Mouse (Mus musculus) stomach, postnatal 0 days (tissue): ENCODE results near the gene Mdga2. TPM values are rescaled to one million over a fixed set of nuclear protein-coding genes. Genes with fewer than 3 reads are reported as not detected.

Experiments
- ATAC-seq: fragments of 200-750 bp; cut with Nextera tagmentation; 2 replicates; pipeline ENCODE4 v1.8.0; 2017; ENCODE audit not compliant: low FRiP score, low TSS enrichment
- DNase-seq: peaks from one replicate; pipeline ENCODE4 v3.0.0-alpha.2; 2016; ENCODE audit warnings: low spot score
- H3K27ac ChIP-seq: fragments of 300-500 bp; sonication (generic); replicated peaks from 2 replicates; pipeline ENCODE4 v1.5.1; 2014; ENCODE audit warnings: mild to moderate bottlenecking, control low read depth
- H3K27me3 ChIP-seq: fragments of 300-500 bp; sonication (generic); 2 replicates; pipeline ENCODE4 v1.6.1; 2014; ENCODE audit warnings: low read length; ENCODE audit not compliant: control insufficient read depth, insufficient read depth
- H3K36me3 ChIP-seq: fragments of 300-500 bp; sonication (generic); 2 replicates; pipeline ENCODE4 v1.6.1; 2014; ENCODE audit warnings: low read length, mixed read lengths; ENCODE audit not compliant: control insufficient read depth, insufficient read depth
- H3K4me1 ChIP-seq: fragments of 300-500 bp; sonication (generic); replicated peaks from 2 replicates; pipeline ENCODE4 v1.6.1; 2014; ENCODE audit warnings: antibody characterized with exemption; ENCODE audit not compliant: control insufficient read depth, insufficient read depth
- H3K4me2 ChIP-seq: fragments of 300-500 bp; sonication (generic); replicated peaks from 2 replicates; pipeline ENCODE4 v1.6.1; 2014; ENCODE audit warnings: low read depth, mild to moderate bottlenecking, control low read depth, moderate library complexity
- H3K4me3 ChIP-seq: fragments of 300-500 bp; sonication (generic); 2 replicates; pipeline ENCODE4 v1.5.1; 2014; ENCODE audit warnings: low read depth, low read length, control low read depth
- H3K9ac ChIP-seq: fragments of 300-500 bp; sonication (generic); 2 replicates; pipeline ENCODE4 v1.6.1; 2014; ENCODE audit warnings: mild to moderate bottlenecking, low read length, control low read depth, mixed read lengths
- H3K9me3 ChIP-seq: fragments of 300-500 bp; sonication (generic); 2 replicates; pipeline ENCODE4 v1.6.1; 2016; ENCODE audit warnings: low read length; ENCODE audit not compliant: control insufficient read depth
- CTCF ChIP-seq: IDR thresholded peaks from 2 replicates; pipeline ENCODE4 v1.5.1; 2016; ENCODE audit warnings: antibody characterized with exemption, low read depth, mild to moderate bottlenecking, moderate library complexity
- EP300 ChIP-seq: optimal IDR thresholded peaks from 2 replicates; pipeline ENCODE3; 2016; ENCODE audit warnings: antibody characterized with exemption
- WGBS: fragments of 180-500 bp; shearing (Covaris S2); extraction: QIAGEN DNeasy Blood & Tissue Kit; methylation state at CpG from one replicate; pipeline ENCODE4 v1.1.7; 2014; 5-methylcytosine and 5-hydroxymethylcytosine counted together
- polyA plus RNA-seq: library from polyadenylated mRNA; unstranded; fragments of >200 nt; fragmentation: Nextera tagmentation; extraction: Ambion mirVana; gene quantifications from 2 replicates; pipeline ENCODE4 v1.2.1, GENCODE M21; 2015

Mdga2 gene
- polyA plus RNA-seq, 1 experiment from 2014 or later, result 0.45 TPM

DNA sequence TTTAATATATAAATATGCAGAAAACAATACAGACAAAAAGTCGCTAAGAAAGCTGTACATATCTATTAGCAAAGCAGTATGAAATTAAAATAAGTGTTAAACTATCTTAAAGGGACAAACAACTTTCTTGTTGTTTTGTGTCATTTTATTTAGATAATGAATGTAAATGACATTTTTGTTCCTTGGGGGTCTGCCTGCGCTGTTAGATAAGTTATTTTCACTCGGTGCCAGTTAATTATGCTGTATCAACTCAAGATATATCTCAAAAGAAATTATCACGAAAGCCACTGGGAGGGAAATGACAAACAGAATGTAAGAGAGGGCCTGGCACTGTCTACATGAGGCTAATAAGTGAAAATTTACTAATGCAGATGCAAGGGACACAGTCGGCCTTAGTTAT lies 306.6 kb downstream of the Mdga2 start:
- Histone ChIP-seq H3K36me3 (no peaks in the 10 kb centered on the region), H3K9me3 (no peaks in the 10 kb centered on the region), H3K9ac (no peak overlapping the region), H3K27ac (no peak overlapping the region), H3K4me3 (no peak overlapping the region), H3K4me2 (no peak overlapping the region), H3K4me1 (no peaks in the 10 kb centered on the region), H3K27me3 (no peaks in the 10 kb centered on the region)
- DNase-seq (no peak), ATAC-seq (no peak)
- WGBS, result 84% methylated on average over 5 of the region's 5 CpGs
- no peak for TF ChIP-seq EP300
- no peak for TF ChIP-seq CTCF

- no peak for TF ChIP-seq EP300
- TF ChIP-seq CTCF, result no peak
- Histone ChIP-seq H3K27ac (no peak overlapping the region), H3K4me3 (no peak overlapping the region), H3K4me1 (no peaks in the 10 kb centered on the region), H3K4me2 (no peak overlapping the region), H3K9ac (no peak overlapping the region), H3K9me3 (no peaks in the 10 kb centered on the region), H3K27me3 (no peaks in the 10 kb centered on the region), H3K36me3 (no peaks in the 10 kb centered on the region)
- 66% methylated on average over 4 of the region's 4 CpGs for WGBS
- ATAC-seq (no peak), DNase-seq (no peak)
These were observed 323.0 kb downstream of the Mdga2 start for GRCm38 (mm10) chr12:66899366-66899765.

DNA sequence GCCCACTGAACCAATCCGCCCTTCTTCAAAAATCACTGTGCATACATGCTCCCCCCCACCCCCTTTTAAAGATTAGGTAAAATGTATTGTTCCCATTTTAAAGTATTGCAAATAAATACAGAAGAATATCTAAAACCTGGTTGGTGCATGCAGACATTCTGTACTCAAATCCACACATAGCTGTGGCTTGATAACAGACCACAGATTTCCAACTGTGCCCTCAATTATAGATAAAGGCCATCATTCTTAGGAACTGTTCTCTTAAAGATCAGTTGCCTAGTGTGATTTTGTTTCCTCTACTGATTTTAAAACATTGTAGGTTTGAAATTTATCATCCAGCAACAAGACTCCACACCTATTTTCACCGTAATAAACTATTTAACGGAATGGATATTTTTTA lies 325.6 kb downstream of the Mdga2 start:
- no peak overlapping the region for H3K4me3 ChIP-seq
- TF ChIP-seq EP300 (no peak), CTCF (no peak)
- 88% methylated on average over 3 of the region's 3 CpGs for WGBS
- no peak for DNase-seq
- no peaks in the 10 kb centered on the region for H3K4me1 ChIP-seq
- no peak for ATAC-seq
- H3K4me2 ChIP-seq, result no peak overlapping the region
- H3K36me3 ChIP-seq, result no peaks in the 10 kb centered on the region
- H3K27ac ChIP-seq, result no peak overlapping the region
- H3K27me3 ChIP-seq, result no peaks in the 10 kb centered on the region
- no peak overlapping the region for H3K9ac ChIP-seq
- no peaks in the 10 kb centered on the region for H3K9me3 ChIP-seq

DNA sequence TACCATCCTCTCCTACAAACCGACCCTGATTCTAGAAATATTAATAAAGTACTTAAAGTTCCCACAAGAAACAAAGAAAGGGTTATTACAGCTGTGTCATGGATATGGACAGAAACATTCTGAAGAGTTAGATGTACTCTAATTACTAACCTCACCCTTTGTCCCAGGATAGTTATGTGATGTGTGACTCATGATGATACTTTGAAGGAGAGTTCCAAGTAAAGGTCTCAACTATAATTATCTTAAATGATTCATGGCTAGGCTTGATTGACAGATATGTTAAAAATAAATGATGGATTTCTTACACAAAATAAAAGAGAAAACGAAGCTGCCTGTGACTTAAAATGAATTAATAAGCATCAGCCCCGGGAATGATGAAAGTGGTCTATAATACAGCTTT lies 332.1 kb downstream of the Mdga2 start:
- Histone ChIP-seq H3K9ac (no peak overlapping the region), H3K4me1 (no peaks in the 10 kb centered on the region), H3K4me3 (no peak overlapping the region), H3K27ac (no peak overlapping the region), H3K4me2 (no peak overlapping the region), H3K27me3 (no peaks in the 10 kb centered on the region), H3K9me3 (no peaks in the 10 kb centered on the region), H3K36me3 (no peaks in the 10 kb centered on the region)
- no peak for DNase-seq
- no peak for ATAC-seq
- 77% methylated on average over 3 of the region's 3 CpGs for WGBS
- TF ChIP-seq CTCF, result no peak
- TF ChIP-seq EP300, result no peak

DNA sequence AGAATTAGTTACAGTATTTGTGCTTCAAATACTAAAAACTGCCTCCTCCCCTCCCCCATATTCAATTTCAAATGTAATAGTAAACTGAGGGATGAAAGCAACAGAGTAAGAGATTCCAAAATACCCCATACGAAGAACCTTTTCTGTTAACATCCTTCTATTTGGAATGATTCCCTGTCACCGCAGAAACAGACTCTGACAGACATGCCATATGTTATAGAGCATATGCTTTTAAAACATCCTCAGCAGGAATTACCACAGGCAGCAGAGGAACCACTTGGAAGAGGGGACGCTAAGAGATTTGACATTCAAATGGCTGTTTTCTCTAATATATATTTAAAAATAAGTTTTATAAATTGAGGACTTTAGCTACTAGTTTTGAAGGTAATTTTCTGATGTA lies 333.1 kb downstream of the Mdga2 start:
- no peak for DNase-seq

DNA sequence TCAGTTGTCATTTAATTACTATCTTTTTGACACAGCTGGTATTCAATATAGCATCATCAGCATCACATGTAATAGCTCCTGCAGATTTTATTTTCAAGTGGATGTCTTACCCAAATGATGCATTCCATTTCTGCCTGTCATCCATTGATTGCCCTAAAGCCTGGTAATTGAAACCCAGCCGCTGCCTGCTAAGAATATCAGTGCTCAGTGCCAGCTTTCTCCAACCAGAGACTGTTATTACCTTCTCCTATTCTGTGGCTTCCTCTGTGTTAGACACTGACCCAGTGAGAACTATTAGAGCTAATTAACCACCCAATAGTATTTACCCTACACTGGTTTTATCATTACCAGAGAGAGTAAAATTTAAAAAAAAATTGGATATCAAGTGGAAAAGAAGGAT lies 333.7 kb downstream of the Mdga2 start:
- H3K4me2 ChIP-seq, result no peak overlapping the region
- H3K4me1 ChIP-seq, result no peaks in the 10 kb centered on the region
- H3K27me3 ChIP-seq, result no peaks in the 10 kb centered on the region
- H3K9ac ChIP-seq, result no peak overlapping the region
- H3K36me3 ChIP-seq, result no peaks in the 10 kb centered on the region
- DNase-seq, result no peak
- WGBS, result 87% methylated on average over 1 of the region's 1 CpGs
- H3K27ac ChIP-seq, result no peak overlapping the region
- no peak for ATAC-seq
- H3K4me3 ChIP-seq, result no peak overlapping the region
- no peak for TF ChIP-seq EP300
- TF ChIP-seq CTCF, result no peak
- H3K9me3 ChIP-seq, result no peaks in the 10 kb centered on the region

More for the DNA sequence above, 333.1 kb downstream of the Mdga2 start:
- ATAC-seq, result no peak
- Histone ChIP-seq H3K36me3 (no peaks in the 10 kb centered on the region), H3K4me2 (no peak overlapping the region), H3K9me3 (no peaks in the 10 kb centered on the region), H3K27ac (no peak overlapping the region), H3K4me1 (no peaks in the 10 kb centered on the region), H3K9ac (no peak overlapping the region), H3K27me3 (no peaks in the 10 kb centered on the region), H3K4me3 (no peak overlapping the region)
- TF ChIP-seq EP300 (no peak), CTCF (no peak)
- 78% methylated on average over 3 of the region's 3 CpGs for WGBS
